8 mouse cellular contexts compared by ENCODE assay signal in the genomic region with DNA sequence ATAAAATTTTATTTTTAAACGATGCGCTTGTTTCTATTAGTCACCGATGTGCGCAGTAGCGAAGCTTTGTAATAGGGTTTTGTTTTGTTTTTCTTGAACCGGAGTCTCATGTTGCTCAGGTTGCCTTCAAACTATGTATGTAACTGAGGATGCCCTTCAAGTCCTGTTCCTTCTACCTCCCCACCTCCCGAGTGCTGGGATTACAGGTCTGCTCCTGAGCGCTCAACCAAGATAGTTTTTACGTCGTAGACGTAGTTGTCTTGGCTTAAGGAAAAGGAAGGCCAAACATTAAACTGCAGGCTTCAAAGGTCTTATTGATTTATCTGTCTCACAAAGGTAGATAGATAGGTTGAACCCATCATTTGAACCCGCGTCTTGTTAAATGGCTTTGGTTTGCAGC. TPM values are rescaled to one million over a fixed set of nuclear protein-coding genes. Genes with fewer than 3 reads are reported as not detected.
A peak's percentile ranks its signal among the peaks of the same experiment; 100 is the strongest.
DNase-seq lines count a peak whose midpoint lies in the region; ATAC-seq and TF ChIP-seq lines count a peak whose summit lies in the region.

No protein-coding gene starts in this region.

- H3K9me3 ChIP-seq in heart, embryonic 15.5 days (replicated peaks) = no peaks in the 10 kb centered on the region
- no peaks in the 10 kb centered on the region for H3K9me3 ChIP-seq in forebrain, postnatal 0 days (ENCODE audit: low read length)
- H3K9me3 ChIP-seq in midbrain, embryonic 10.5 days (replicated peaks) = no peaks in the 10 kb centered on the region; the same call in 1 of the 2 replicates

- no peak for ATAC-seq in heart, embryonic 15.5 days (replicated peaks; ENCODE audit: insufficient number of reproducible peaks, insufficient read depth, low FRiP score, low read depth)
- ATAC-seq in forebrain, postnatal 0 days = no peak

- H3K4me2 ChIP-seq in heart, embryonic 15.5 days = peak overlapping the region; percentile 90
- H3K4me2 ChIP-seq in forebrain, postnatal 0 days (ENCODE audit: low read depth) = peak overlapping the region; percentile 92

- H3K4me3 ChIP-seq in heart, embryonic 15.5 days = peak overlapping the region; percentile 92
- H3K4me3 ChIP-seq in forebrain, postnatal 0 days (ENCODE audit: low read depth, low read length) = peak overlapping the region; percentile 95
- peak overlapping the region; percentile 69 for H3K4me3 ChIP-seq in midbrain, embryonic 10.5 days

- 16% methylated on average over 13 of the region's 13 CpGs for WGBS in heart, embryonic 15.5 days
- 18% methylated on average over 13 of the region's 13 CpGs for WGBS in forebrain, postnatal 0 days
- 19% methylated on average over 13 of the region's 13 CpGs for WGBS in midbrain, embryonic 10.5 days

- peak overlapping the region; percentile 80 for H3K9ac ChIP-seq in heart, embryonic 15.5 days
- H3K9ac ChIP-seq in forebrain, postnatal 0 days = peak overlapping the region; percentile 68

- no peaks in the 10 kb centered on the region for H3K27me3 ChIP-seq in heart, embryonic 15.5 days
- no peaks in the 10 kb centered on the region for H3K27me3 ChIP-seq in forebrain, postnatal 0 days (ENCODE audit: insufficient read depth, low read length)
- H3K27me3 ChIP-seq in midbrain, embryonic 10.5 days (ENCODE audit: low read depth, poor library complexity, severe bottlenecking) = peaks cover 10% of the 10 kb centered on the region; the same call in 1 of the 2 replicates

- peaks cover 10% of the 10 kb centered on the region for H3K4me1 ChIP-seq in heart, embryonic 15.5 days (replicated peaks)
- H3K4me1 ChIP-seq in forebrain, postnatal 0 days (ENCODE audit: insufficient read depth) = peaks cover 11% of the 10 kb centered on the region; the same call in 1 of the 2 replicates
- H3K4me1 ChIP-seq in midbrain, embryonic 10.5 days = peaks cover 23% of the 10 kb centered on the region

- no peaks in the 10 kb centered on the region for H3K36me3 ChIP-seq in heart, embryonic 15.5 days
- H3K36me3 ChIP-seq in forebrain, postnatal 0 days (ENCODE audit: insufficient read depth) = no peaks in the 10 kb centered on the region
- H3K36me3 ChIP-seq in midbrain, embryonic 10.5 days = peaks cover 18% of the 10 kb centered on the region

- TF ChIP-seq CTCF in forebrain, postnatal 0 days (IDR thresholded peaks at IDR 0.05; ENCODE audit: low read depth) = no peak

- intact Hi-C loops in heart, postnatal 10 days (cut with DNase I) = no loop called here

- no peak for DNase-seq in heart, postnatal 10 days
- DNase-seq in MN1 (ENCODE audit: low spot score) = peak; percentile 14
- peak; percentile 17 for DNase-seq in forebrain, postnatal 0 days
- no peak for DNase-seq in midbrain, embryonic 10.5 days (ENCODE audit: low spot score)
- no peak for DNase-seq in right cerebral cortex, postnatal 10 days (ENCODE audit: low spot score in 2 of 2)
- DNase-seq in adrenal gland, postnatal 14 days = no peak
- no peak for DNase-seq in cerebellum, postnatal 36 days

- no peak overlapping the region for H3K27ac ChIP-seq in heart, embryonic 15.5 days
- no peak overlapping the region for H3K27ac ChIP-seq in forebrain, postnatal 0 days (ENCODE audit: low read depth, low read length)
- peak overlapping the region; percentile 90; the same call in 1 of the 2 replicates for H3K27ac ChIP-seq in midbrain, embryonic 10.5 days (replicated peaks)

RNA-seq across cellular contexts. Expression of a gene that starts 0.9 kb away (rescaled TPM):
- polyA plus RNA-seq in heart, embryonic 15.5 days (2015; fragmentation: Nextera tagmentation; extraction: Ambion mirVana) = 14.2 and 25.7 TPM in 2 replicates
- 1 to 10 TPM; 6.5 to 8.2 TPM for total RNA-seq in heart, postnatal 10 days (2021)
- total RNA-seq in forebrain, postnatal 0 days (2014; rRNA removed) = 22.3 and 24.0 TPM in 2 replicates
- 29.6 and 31.8 TPM in 2 replicates for polyA plus RNA-seq in forebrain, postnatal 0 days (2015; fragmentation: Nextera tagmentation; extraction: Ambion mirVana)
- 65.3 and 83.0 TPM in 2 replicates for polyA plus RNA-seq in midbrain, embryonic 10.5 days (2016; fragmentation: Nextera tagmentation; extraction: Ambion mirVana)
- total RNA-seq in adrenal gland, postnatal 14 days (2021) = 36.1 and 39.4 TPM in 2 replicates

RNA-seq across cellular contexts. Expression of a gene that starts 54.3 kb away (rescaled TPM):
- 87.6 and 87.7 TPM in 2 replicates for polyA plus RNA-seq in heart, embryonic 15.5 days (2015; fragmentation: Nextera tagmentation; extraction: Ambion mirVana)
- total RNA-seq in heart, postnatal 10 days (2021) = 10 to 100 TPM; 82.7 to 83.3 TPM
- 62.5 and 76.5 TPM in 2 replicates for total RNA-seq in forebrain, postnatal 0 days (2014; rRNA removed)
- polyA plus RNA-seq in forebrain, postnatal 0 days (2015; fragmentation: Nextera tagmentation; extraction: Ambion mirVana) = 58.0 and 68.2 TPM in 2 replicates
- polyA plus RNA-seq in midbrain, embryonic 10.5 days (2016; fragmentation: Nextera tagmentation; extraction: Ambion mirVana) = 90.1 and 102 TPM in 2 replicates
- 211 and 233 TPM in 2 replicates for total RNA-seq in adrenal gland, postnatal 14 days (2021)

Comparison
In these comparisons a context has a peak if more than half of its experiments do, and no peak if none do; other contexts are left out.
1. DNase-seq: peak in MN1 (single experiment) and forebrain, postnatal 0 days (single experiment); none in heart, postnatal 10 days (0 of 2), midbrain, embryonic 10.5 days (single experiment), right cerebral cortex, postnatal 10 days (0 of 2), adrenal gland, postnatal 14 days (single experiment) and cerebellum, postnatal 36 days (0 of 2).
2. Peak in every context shown above with its lines, with median percentiles within 50 percentile points of each other: H3K4me3 ChIP-seq.